Mouse (Mus musculus): ENCODE results near the gene Gm5741.
"Not testable (repeated sequence)": the region's sequence is repeated elsewhere in the genome, so short reads cannot be mapped to it uniquely, and the experiment has no call there.

Gene Gm5741

DNA sequence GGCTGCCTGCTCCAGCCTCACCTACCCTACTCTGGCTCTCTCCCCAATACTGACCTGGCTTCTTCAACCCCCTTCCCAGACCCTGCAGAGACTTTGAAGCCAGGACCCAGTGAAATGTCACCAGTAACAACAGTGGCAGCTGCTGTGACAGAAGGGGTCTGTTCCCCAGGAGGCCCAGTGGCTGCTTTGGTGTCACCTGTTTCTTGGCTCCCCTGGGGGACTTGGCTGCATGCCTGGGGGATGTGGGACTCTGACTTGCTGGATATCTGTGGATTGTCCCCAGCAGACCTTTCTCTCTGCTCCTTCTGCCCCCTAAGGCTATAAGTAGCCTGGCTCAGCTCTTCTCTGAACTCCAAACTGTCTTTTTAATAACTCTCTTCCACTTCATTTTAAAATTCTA lies at the start of gene Gm5741:
Gene Gm5741 (minus strand): TSS at position 1 of the 400 bp plus-strand sequence.
- in situ Hi-C loops (cut with MboI, MseI): no loop called here

DNA sequence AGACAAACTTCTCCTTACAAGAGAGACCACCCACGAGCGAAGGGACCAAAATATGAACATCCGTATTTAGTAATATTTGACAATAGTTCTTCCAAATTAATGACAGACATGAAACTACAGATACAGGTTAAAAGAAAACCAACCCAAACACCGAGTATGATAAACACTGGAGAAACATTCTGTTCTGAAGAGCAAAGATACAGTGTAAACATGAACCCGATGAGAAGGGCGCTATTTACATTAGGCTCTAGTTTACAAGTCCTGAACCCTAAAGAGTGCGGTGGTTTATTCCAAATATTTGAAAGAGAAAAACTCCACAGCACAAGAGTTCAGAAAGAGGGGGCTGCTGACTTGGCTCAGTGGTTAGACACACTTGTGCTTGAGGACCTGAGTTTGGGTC lies 49.2 kb upstream of the Gm5741 start:
- in situ Hi-C loops (cut with MboI, MseI): no loop called here

DNA sequence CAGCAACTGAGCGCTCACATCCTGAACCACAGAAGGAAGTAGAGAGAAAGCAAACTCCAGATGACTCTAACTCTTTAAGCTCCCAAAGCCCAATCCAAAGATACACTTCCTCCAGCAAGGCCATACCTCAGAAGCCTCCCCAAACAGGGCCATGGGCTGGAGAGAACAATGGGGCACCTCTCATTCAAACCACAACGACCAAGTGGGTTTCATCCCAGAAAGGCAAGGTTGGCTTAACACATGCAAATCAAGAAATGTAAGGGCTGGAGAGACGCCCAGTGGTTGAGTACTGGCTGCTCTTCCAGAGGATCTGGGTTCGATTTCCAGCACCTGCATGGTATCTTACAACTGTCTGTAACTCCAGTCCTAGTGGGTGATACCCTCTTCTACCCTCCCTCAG lies 47.7 kb upstream of the Gm5741 start:
- in situ Hi-C loops (cut with MboI, MseI): no loop called here

DNA sequence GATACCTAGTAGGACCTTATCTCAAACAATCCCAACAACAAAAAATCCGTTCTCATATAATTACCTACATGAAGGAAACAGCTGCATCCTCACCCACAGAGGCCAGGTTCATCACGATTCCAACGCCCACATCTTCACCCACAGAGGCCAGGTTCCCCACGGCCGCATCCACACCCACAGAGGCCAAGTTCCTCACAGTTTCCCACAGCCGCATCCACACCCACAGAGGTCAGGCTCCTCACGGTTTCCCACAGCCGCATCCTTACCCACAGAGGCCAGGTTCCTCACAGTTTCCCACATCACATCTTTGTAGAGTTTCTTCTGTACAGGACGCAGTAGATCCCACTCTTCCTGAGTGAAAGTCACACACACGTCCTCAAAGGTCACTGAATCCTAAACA lies 45.5 kb upstream of the Gm5741 start:
- in situ Hi-C loops (cut with MboI, MseI): no loop called here

DNA sequence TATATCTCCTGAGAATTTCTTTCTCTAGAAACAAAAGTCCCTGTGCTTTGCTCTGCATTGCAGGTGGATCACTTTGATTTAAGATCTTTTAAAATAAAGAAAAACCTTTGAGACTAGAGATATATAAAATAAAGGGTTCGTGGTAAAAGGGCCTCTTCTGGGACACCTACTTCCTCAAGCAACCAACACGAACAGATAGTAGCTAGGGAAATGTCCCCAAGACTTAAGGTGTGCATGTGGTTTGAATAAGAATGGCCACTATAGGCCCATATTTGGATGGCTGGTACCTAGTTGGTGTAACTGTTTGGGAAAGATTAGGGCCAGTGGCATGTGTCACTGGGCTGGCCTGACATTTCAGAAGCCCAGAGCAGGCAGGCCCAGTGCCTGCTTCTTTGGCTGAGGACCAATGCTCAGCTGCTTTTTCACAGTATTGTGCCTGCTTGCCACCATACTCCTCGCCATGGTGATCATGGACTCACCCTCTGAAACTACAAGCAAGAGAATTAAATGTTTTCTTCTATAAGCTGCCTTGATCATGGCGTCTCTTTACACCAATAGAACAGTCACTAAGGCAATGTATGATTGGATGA lies 32.4 kb upstream of the Gm5741 start:
- in situ Hi-C loops (cut with MboI, MseI): no loop called here

DNA sequence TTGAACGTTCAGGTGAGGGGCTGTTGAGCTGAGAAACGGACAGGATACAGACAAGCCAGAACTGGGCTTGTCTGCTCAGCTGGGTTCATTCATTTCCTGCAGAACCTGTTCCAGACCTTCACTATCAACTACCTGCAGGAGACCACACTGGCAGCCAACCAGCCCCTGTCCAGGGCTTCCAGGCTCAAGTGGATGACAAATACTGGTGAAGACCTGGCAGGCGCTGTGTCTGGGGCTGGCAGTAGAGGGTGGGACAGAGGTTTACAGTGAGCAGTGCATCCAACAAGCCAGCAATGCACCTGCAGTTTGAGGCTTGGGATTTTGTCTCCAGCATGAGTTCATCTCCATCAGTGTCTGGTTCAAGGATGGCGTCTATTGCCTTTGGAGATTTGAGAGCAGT lies 29.1 kb upstream of the Gm5741 start:
- in situ Hi-C loops (cut with MboI, MseI): no loop called here

DNA sequence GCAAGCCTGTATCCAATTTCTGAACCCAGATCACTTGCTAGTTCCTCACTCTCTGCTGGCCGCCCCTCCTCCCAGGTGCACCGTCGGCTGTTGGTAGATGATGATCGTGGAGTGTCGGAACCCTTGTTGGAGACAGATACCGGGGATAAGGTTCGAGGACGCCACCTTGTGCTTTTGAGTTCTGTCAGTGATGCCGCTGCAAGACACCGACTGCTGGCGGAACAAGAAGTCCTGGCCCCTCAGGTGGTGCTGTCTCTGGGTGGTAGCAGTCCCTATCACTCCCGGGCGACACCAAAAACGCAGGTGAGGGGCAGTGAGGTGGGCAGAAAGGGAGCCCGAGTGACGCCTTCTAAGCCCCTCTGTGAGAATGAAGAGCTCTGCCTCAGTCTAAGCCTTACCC lies 28.4 kb upstream of the Gm5741 start:
- in situ Hi-C loops (cut with MboI, MseI): no loop called here

DNA sequence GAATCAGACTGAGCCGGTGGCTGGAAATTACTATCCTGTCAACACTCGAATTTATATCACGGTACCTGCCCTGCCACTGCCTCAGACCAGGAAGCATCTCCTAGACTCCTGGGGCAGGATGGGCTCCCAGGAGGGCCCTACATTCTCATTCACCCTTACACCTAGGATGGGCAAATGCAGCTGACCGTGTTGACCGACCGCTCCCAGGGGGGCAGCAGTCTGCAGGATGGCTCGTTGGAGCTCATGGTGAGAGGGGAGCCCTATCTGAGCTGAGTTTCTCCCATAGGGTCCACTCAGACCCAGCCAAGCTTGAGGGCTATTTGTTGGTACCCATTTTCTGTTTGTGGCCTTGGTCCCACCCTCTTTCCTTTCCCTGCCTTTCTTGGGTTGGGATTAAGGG lies 27.8 kb upstream of the Gm5741 start:
- in situ Hi-C loops (cut with MboI, MseI): no loop called here

DNA sequence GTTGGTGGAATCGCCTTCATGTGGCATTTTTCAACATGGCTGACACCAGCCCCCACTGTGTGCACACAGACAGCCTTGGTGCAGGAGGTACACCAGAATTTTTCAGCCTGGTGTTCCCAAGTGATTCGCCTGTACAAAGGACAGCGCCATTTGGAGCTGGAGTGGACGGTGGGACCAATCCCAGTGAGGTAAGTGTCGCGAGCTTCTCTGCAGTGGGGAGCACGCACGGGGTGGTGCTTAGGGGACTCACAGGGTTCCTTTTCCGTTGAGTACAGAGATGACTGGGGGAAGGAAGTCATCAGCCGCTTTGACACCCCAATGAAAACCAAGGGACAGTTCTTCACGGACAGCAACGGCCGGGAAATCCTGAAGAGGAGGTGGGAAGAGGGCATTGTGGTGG lies 27.3 kb upstream of the Gm5741 start:
- in situ Hi-C loops (cut with MboI, MseI): no loop called here

DNA sequence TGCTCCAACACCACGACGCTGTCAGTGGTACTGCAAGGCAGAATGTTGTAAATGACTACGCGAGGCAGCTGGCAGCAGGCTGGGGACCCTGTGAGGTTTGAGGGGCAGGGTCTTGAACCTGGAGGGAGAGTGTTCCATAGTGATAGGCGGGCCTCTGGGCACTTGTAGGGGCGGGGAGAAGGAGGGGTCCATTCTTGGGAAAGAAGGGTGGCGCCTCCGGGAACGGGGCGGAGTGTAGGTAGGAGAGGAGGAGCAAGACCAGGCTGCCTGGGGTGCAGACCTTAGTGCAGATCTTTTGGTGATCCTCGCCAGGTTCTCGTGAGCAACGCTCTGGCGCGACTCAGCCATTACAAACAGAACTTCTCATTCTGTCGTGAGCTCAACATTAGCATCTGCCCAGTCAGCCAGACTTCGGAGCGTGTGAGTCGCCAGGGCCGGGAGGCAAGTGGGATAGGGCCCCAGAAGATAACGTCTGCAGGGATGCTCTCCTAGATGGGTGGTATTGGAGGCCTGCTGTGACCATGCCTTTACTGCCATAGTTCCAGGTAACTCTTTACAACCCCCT lies 23.8 kb upstream of the Gm5741 start:
- in situ Hi-C loops (cut with MboI, MseI): no loop called here

DNA sequence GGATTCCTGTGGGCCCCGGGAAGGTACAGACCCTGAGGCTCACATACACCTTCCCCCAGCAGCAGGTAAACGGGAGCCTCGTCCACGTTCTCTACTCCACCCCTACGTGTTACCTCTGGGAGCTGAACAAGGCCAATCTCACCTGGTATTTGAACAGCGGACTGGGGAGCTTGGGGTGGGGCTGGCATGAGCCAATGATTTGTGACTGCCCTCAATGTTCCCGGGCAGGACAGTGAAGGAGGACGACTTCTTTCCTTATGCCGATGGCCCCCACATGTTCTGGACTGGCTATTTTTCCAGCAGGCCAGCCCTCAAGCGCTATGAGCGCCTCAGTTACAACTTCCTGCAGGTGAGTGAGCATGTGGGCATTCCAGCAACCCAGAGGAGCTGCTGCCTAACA lies 23.1 kb upstream of the Gm5741 start:
- in situ Hi-C loops (cut with MboI, MseI): no loop called here

DNA sequence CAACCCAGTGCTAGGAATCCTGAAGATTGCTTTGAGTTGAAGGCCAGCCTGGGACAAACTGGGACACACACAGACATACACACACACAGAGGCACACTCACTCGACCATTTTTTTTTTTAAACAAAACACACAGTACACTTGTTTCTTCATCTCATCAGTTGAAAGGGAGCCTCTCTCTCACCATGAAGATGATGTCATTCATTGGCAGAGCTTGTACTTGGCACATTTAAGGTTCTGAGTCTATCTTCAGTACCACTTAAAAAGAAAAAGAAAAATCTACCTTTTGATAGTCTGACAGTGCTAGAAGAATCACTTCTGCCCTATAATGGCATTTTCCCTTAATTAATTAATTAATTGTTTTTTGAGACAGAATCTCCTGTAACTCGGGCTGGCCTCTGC lies 21.0 kb upstream of the Gm5741 start:
- in situ Hi-C loops (cut with MboI, MseI): no loop called here

DNA sequence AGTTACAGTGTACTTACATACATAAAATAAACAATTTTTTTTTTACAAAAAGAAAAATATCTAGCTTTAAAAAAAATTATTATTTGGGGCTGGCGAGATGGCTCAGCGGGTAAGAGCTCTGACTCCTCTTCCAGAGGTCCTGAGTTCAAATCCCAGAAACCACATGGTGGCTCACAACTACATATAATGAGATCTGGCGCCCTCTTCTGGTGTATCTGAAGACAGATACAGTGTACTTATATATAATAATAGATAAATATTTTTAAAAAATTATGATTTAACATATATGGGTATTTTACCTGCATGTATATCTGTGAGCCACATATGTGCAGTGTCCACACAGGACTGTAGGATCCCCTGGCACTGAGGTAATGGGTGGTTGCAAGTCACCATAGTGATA lies 18.5 kb upstream of the Gm5741 start:
- in situ Hi-C loops (cut with MboI, MseI): no loop called here

DNA sequence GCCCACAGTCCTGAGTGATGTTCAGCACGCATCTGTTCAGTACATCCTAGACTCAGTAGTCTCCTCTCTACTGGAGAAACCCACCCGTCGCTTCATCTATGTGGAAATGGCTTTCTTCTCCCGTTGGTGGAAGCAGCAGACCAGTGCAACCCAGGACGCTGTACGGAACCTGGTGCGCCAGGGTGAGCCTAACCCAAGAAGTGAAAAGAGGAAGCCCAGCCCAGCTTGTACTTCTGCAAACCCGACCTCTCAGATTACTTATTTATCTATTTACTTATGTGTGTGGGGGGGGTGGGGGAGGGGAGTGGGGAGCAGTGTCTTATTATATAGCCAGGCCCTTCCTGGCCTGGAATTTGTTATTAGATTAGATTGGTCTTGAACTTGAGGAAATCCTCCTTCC lies 16.9 kb upstream of the Gm5741 start:
- in situ Hi-C loops (cut with MboI, MseI): no loop called here

DNA sequence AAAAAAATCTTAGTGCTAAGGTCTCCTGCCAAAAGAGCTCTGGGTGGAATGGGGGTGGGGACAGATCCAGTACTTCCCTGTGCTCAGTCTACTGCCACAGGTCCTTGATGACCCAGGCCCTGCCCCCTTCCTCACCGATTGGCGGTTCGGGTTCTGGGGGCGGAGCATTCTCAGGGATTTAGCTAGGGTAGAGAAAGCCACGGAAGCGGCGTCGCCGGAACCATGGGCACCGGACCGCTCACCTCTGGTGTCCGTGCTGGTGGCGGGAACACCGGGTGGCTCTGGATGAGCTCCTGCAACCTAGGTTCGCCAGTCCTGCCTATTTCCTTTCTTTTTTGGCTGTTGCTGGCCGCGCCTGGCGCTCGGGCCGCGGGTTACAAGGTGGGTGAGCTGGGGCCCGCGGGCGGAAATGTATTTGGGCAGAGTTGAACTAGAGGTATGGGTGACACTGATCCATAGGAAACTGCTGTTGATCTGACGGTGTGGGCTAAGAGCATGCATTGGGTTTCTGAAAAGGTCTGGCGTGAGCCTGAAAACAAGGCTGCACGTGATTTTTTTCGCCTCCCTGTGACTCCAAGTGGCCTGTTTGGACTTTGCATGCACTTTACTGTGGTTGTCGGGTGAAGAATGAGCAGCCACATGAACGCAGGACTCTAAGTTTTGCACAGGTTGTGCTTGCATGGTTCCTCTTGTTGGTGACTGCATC lies 15.5 kb upstream of the Gm5741 start, which contains the start of gene Man2b1:
Gene Man2b1 (plus strand): TSS at position 163 of the 706 bp plus-strand sequence.
- in situ Hi-C loops (cut with MboI, MseI): no loop called here

DNA sequence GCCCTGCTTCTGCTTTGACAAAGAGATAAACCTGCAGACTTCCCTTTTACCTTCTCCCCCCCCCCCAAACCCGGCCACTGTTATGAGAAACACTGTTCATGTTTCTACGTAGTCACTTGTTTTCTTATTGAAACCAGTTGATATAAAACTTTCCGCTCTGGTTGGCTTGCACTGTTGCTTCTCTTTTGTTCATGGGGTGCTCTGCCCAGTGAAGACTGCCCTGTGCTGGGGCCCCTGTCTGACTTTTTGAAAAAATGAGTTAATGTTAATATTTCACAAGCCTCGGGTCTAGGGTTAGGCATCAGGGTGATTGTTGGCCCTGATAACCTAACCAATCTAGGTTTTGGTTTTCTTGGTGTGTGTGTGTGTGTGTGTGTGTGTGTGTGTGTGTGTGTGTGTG lies 14.4 kb upstream of the Gm5741 start:
- in situ Hi-C loops (cut with MboI, MseI): not testable (repeated sequence)

DNA sequence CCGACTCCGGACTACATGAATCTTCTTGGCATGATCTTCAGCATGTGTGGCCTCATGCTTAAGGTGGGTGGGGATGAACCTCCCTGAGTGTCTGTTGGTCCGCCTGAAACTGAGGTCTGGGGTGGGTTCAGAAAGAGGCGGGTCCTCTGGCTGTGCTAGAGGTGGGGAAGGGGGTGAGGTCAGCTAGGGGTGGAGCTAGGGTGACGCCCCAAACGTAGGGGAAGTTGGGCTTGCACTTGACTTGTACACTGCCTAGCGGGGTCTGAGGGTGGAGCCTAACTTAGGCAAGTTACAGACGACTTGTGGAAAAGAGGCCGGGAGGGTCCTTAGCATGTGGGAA lies 13.4 kb upstream of the Gm5741 start, which contains the start of gene Wdr83:
Gene Wdr83 (minus strand): TSS at position 91 of the 340 bp plus-strand sequence.
- in situ Hi-C loops (cut with MboI, MseI): no loop called here

DNA sequence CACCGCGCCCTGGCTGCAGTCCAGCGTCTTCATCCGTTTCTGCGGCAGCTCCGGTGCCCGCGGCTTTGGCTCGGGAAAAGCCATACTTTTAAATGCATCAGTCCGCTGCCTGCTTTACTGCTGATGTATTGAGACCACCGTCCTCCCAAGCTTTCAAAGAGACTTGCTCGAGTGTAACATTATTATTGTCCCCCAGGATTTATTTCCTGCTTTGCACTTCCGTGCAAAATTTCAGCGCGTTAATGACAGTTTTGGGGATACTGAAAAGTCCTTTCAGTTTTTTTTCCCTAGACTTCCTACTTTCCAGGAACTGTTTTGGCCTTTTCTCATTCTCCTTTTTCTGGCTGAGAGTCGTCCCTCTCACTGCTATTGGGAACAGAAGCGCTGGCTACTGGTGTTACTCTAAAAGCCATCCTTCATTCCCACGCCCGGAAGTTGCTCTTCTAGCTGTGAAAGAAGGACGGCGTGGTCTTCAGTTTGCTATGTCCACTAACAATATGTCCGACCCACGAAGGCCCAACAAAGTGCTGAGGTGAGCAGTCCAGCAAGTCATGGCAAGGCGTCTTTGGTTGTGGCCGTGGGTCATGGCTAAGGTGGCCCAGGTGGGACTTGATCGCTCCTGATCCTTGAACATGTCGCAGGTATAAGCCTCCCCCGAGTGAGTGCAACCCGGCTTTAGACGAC lies 12.9 kb upstream of the Gm5741 start, which contains the start of gene Wdr83os:
Gene Wdr83os (plus strand): TSS at position 209 of the 684 bp plus-strand sequence.
- in situ Hi-C loops (cut with MboI, MseI): no loop called here

DNA sequence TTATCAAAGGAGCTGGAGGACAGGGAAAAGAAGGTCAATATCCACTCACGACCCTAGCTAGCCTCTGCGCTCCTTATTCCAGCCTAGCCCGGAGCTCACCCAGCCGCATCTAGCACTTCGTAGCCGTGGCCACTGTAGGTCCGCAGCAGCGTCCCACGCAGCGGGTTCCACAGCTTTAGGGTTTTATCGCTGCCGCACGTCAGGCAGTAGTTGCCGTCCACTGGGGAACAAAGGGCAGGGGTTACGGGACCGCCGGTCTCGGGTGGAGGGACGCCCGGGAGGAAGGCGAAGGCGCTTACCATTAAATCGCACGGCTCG lies 12.4 kb upstream of the Gm5741 start:
- in situ Hi-C loops (cut with MboI, MseI): no loop called here

DNA sequence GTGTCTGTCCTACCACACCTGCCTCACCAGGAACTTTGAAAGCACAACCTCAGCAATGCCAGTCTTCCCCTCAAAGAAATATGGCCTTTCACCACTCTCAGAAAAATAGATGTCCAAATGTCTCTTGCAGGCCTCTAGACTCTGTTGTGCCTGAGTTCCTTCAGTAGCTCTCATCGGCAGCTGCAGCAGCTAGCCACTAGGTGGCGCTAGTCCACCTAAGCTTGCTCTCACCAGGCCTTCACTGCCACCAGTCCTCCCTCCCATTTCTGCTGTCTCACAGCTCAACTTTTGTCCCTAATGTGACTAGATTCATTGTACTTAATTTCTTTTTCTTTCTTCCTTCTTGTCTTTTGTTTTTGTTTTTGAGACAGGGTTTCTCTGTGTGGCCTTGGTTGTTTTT lies 9.2 kb upstream of the Gm5741 start:
- in situ Hi-C loops (cut with MboI, MseI): loop anchor here (5.0 kb wide), 1 partner anchor 215 kb away; no protein-coding TSS in a partner anchor

DNA sequence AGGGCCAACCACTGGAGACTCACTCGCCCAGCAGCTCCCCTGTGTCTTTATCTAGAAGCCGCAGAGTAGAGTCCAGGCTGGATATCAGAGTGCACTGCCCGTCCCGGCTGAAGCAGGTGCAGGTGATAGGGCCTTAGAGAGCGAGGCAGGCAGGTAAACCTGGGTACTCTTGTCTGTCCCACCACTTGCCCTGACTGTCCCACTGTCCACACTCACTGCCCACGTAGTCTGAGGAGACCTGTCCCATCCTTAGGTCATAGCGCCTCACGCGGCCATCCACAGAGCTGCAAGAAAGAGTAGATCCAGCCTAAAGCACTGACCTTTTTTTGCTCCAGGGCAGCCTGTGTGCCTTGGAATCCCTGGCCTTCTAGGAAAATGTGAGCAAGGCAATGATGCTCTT lies 8.2 kb upstream of the Gm5741 start:
- in situ Hi-C loops (cut with MboI, MseI): loop anchor here (5.0 kb wide), 1 partner anchor 216 kb away; no protein-coding TSS in a partner anchor

DNA sequence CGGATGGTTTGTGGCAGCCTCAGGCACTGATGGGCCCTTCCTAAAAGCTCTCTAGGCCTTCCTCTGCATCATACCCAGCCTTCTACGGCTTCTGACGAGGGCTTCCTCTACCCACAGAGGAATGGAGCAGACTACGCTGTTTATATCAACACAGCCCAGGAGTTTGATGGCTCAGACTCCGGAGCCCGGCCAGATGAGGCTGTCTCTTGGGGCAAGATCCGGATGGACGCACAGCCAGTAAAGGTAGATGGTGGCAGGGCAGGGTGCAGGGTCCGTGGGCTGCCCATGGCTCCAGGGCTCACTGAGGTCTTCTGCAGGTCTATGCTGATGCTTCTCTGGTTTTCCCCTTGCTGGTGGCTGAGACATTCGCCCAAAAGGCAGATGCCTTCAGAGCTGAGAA lies 6.8 kb upstream of the Gm5741 start:
- in situ Hi-C loops (cut with MboI, MseI): loop anchor here (5.0 kb wide), 1 partner anchor 218 kb away; no protein-coding TSS in a partner anchor

DNA sequence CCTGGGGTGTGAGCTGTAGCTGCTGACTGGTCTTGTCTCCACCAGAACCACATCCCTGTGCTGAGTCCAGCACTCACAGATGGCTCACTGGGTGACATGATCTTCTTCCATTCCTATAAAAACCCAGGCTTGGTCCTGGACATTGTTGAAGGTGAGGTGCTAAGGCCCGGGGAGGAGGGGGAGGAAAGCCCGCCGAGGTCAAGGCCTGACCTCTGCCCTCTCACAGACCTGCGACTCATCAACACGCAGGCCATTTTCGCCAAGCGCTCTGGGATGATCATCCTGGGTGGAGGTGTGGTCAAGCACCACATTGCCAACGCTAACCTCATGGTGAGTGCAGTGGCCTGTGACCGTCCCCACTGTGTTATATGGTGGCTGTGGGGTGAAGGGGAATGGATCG lies 6.4 kb upstream of the Gm5741 start:
- in situ Hi-C loops (cut with MboI, MseI): no loop called here
